Mouse (Mus musculus): ENCODE data around the gene Tmem150c. TPM values are rescaled to one million over a fixed set of nuclear protein-coding genes. Genes with fewer than 3 reads are reported as not detected.

The Tmem150c gene
- polyA plus RNA-seq (2012; rRNA removed; ENCODE audit: low replicate concordance) = 0.02 and 0.13 TPM in 2 replicates

GRCm38 (mm10) chr5:100159638-100159973 lies at the start of gene Tmem150c:
Gene Tmem150c, minus strand, starts transcription at chr5:100159808.

GRCm38 (mm10) chr5:100039602-100040142 lies 119.9 kb downstream of the Tmem150c start, which contains the start of the genes Hnrnpdl and Enoph1:
Gene Hnrnpdl, minus strand, starts transcription at chr5:100039664.
Gene Enoph1, plus strand, starts transcription at chr5:100039985.

Other genes with a start within 250 kb of the Tmem150c start
- gene Hnrnpd, start 180.9 kb downstream of the Tmem150c start, polyA plus RNA-seq (2012; rRNA removed; ENCODE audit: low replicate concordance) = 36.1 and 92.1 TPM in 2 replicates
- 3.3 and 8.5 TPM in 2 replicates for gene 4930524J08Rik, start 180.7 kb downstream of the Tmem150c start, polyA plus RNA-seq (2012; rRNA removed; ENCODE audit: low replicate concordance)
- 31.6 and 40.0 TPM in 2 replicates for gene Hnrnpdl, start 120.1 kb downstream of the Tmem150c start, polyA plus RNA-seq (2012; rRNA removed; ENCODE audit: low replicate concordance)
- 22.4 and 46.0 TPM in 2 replicates for gene Enoph1, start 119.8 kb downstream of the Tmem150c start, polyA plus RNA-seq (2012; rRNA removed; ENCODE audit: low replicate concordance)

All from duodenum, adult 2 months (tissue).